Mouse (Mus musculus) kidney, embryonic 16.5 days (tissue): Measurements from ENCODE around the gene Gcn1l1. TPM values are rescaled to one million over a fixed set of nuclear protein-coding genes. Genes with fewer than 3 reads are reported as not detected.
"Not testable (repeated sequence)": the region's sequence is repeated elsewhere in the genome, so short reads cannot be mapped to it uniquely, and the experiment has no call there.

Source experiments
- ATAC-seq: fragments of 200-750 bp; cut with Nextera tagmentation; 2 replicates; pipeline ENCODE4 v1.8.0; 2017; ENCODE audit warnings: moderate TSS enrichment; ENCODE audit not compliant: low FRiP score, low TSS enrichment
- H3K27ac ChIP-seq: fragments of 300-500 bp; sonication (generic); 2 replicates; pipeline ENCODE4 v1.5.1; 2014; ENCODE audit warnings: low read length
- H3K27me3 ChIP-seq: fragments of 300-500 bp; sonication (generic); 2 replicates; pipeline ENCODE4 v1.6.1; 2014; ENCODE audit warnings: low read length, control low read depth, mixed read lengths; ENCODE audit not compliant: insufficient read depth
- H3K36me3 ChIP-seq: fragments of 300-500 bp; sonication (generic); 2 replicates; pipeline ENCODE4 v1.6.1; 2014; ENCODE audit warnings: low read length, control low read depth, mixed read lengths; ENCODE audit not compliant: insufficient read depth
- H3K4me1 ChIP-seq: fragments of 300-500 bp; sonication (generic); 2 replicates; pipeline ENCODE4 v1.6.1; 2014; ENCODE audit warnings: low read length, control low read depth, mixed read lengths; ENCODE audit not compliant: insufficient read depth
- H3K4me2 ChIP-seq: fragments of 300-500 bp; sonication (generic); replicated peaks from 2 replicates; pipeline ENCODE4 v1.6.1; 2014; ENCODE audit warnings: low read depth, low read length
- H3K4me3 ChIP-seq: fragments of 300-500 bp; sonication (generic); 2 replicates; pipeline ENCODE4 v1.5.1; 2014; ENCODE audit warnings: mild to moderate bottlenecking, low read length
- H3K9ac ChIP-seq: fragments of 300-500 bp; sonication (generic); replicated peaks from 2 replicates; pipeline ENCODE4 v1.6.1; 2014; ENCODE audit warnings: low read length
- H3K9me3 ChIP-seq: fragments of 300-500 bp; sonication (generic); 2 replicates; pipeline ENCODE4 v1.6.1; 2016; ENCODE audit warnings: low read length, control low read depth
- WGBS: fragments of 180-500 bp; shearing (Covaris S2); extraction: QIAGEN DNeasy Blood & Tissue Kit; methylation state at CpG from one replicate; pipeline ENCODE4 v1.1.7; 2014; 5-methylcytosine and 5-hydroxymethylcytosine counted together
- polyA plus RNA-seq: library from polyadenylated mRNA; unstranded; fragments of >200 nt; fragmentation: Nextera tagmentation; extraction: Ambion mirVana; gene quantifications from 2 replicates; pipeline ENCODE4 v1.2.1, GENCODE M21; 2015

Gene Gcn1l1
- polyA plus RNA-seq: 44.3 and 48.8 TPM in 2 replicates

- peaks cover 79% of the 10 kb centered on the region for H3K4me1 ChIP-seq
- 2% methylated on average over 50 of the region's 55 CpGs for WGBS
- no peaks in the 10 kb centered on the region for H3K27me3 ChIP-seq
Measured at GRCm38 (mm10) chr5:115564737-115565393, at the start of gene Gcn1l1. Gcn1l1 (plus strand) TSS chr5:115565254.

GRCm38 (mm10) chr5:115516081-115516907, 48.8 kb upstream of the Gcn1l1 start:
- Histone ChIP-seq H3K4me2 (peak overlapping the region; percentile 40), H3K9me3 (no peaks in the 10 kb centered on the region), H3K4me1 (peaks cover 50% of the 10 kb centered on the region), H3K27ac (peak overlapping the region; percentile 86), H3K27me3 (no peaks in the 10 kb centered on the region), H3K4me3 (no peak overlapping the region), H3K36me3 (no peaks in the 10 kb centered on the region; the same call in 1 of the 2 replicates), H3K9ac (no peak overlapping the region)
- no peak; the same call in 1 of the 2 replicates for ATAC-seq
- 70% methylated on average over 32 of the region's 32 CpGs for WGBS

More at GRCm38 (mm10) chr5:115564737-115565393, at the start of gene Gcn1l1:
- Histone ChIP-seq H3K9ac (peak within 1 kb of the TSS; percentile 95), H3K36me3 (peaks cover 36% of the 10 kb centered on the region), H3K4me3 (peak within 1 kb of the TSS; percentile 88), H3K27ac (peak within 1 kb of the TSS; percentile 76), H3K9me3 (no peaks in the 10 kb centered on the region), H3K4me2 (peak within 1 kb of the TSS; percentile 93)
- ATAC-seq: peak; percentile 79

GRCm38 (mm10) chr5:115516908-115517307, 48.1 kb upstream of the Gcn1l1 start:
- Histone ChIP-seq H3K36me3 (no peaks in the 10 kb centered on the region; the same call in 1 of the 2 replicates), H3K27me3 (no peaks in the 10 kb centered on the region), H3K27ac (peak overlapping the region; percentile 86), H3K9ac (no peak overlapping the region), H3K4me1 (peaks cover 56% of the 10 kb centered on the region), H3K4me3 (no peak overlapping the region), H3K4me2 (no peak overlapping the region), H3K9me3 (no peaks in the 10 kb centered on the region)
- WGBS: 85% methylated on average over 7 of the region's 7 CpGs
- no peak for ATAC-seq

- peak overlapping the region; percentile 9; the same call in 1 of the 2 replicates for H3K27ac ChIP-seq
- H3K4me1 ChIP-seq: peaks cover 62% of the 10 kb centered on the region
Measured at GRCm38 (mm10) chr5:115517501-115517900, 47.6 kb upstream of the Gcn1l1 start.

GRCm38 (mm10) chr5:115518214-115518613, 46.8 kb upstream of the Gcn1l1 start:
- ATAC-seq, H3K9me3 ChIP-seq, H3K27me3 ChIP-seq, H3K4me3 ChIP-seq, H3K27ac ChIP-seq, H3K9ac ChIP-seq, H3K4me2 ChIP-seq, H3K36me3 ChIP-seq: not testable (repeated sequence)
- WGBS: 97% methylated on average over 6 of the region's 8 CpGs
- peaks cover 69% of the 10 kb centered on the region for H3K4me1 ChIP-seq

More at GRCm38 (mm10) chr5:115517501-115517900, 47.6 kb upstream of the Gcn1l1 start:
- no peaks in the 10 kb centered on the region; the same call in 1 of the 2 replicates for H3K36me3 ChIP-seq
- H3K4me2 ChIP-seq: no peak overlapping the region
- 83% methylated on average over 9 of the region's 9 CpGs for WGBS
- no peak for ATAC-seq
- no peak overlapping the region for H3K9ac ChIP-seq
- no peaks in the 10 kb centered on the region for H3K27me3 ChIP-seq
- no peaks in the 10 kb centered on the region for H3K9me3 ChIP-seq
- H3K4me3 ChIP-seq: no peak overlapping the region

GRCm38 (mm10) chr5:115520325-115520869, 44.7 kb upstream of the Gcn1l1 start:
- H3K4me1 ChIP-seq: peaks cover 74% of the 10 kb centered on the region
- H3K9ac ChIP-seq: peak overlapping the region; percentile 48
- H3K27me3 ChIP-seq: no peaks in the 10 kb centered on the region
- H3K4me2 ChIP-seq: peak overlapping the region; percentile 28
- H3K36me3 ChIP-seq: no peaks in the 10 kb centered on the region; the same call in 1 of the 2 replicates
- no peak for ATAC-seq
- no peaks in the 10 kb centered on the region for H3K9me3 ChIP-seq
- 55% methylated on average over 21 of the region's 21 CpGs for WGBS
- H3K4me3 ChIP-seq: no peak overlapping the region
- peak overlapping the region; percentile 74 for H3K27ac ChIP-seq

GRCm38 (mm10) chr5:115521553-115522461, 43.2 kb upstream of the Gcn1l1 start:
- Histone ChIP-seq H3K9ac (no peak overlapping the region), H3K27ac (peak overlapping the region; percentile 66), H3K27me3 (no peaks in the 10 kb centered on the region), H3K36me3 (no peaks in the 10 kb centered on the region), H3K9me3 (no peaks in the 10 kb centered on the region), H3K4me1 (peaks cover 73% of the 10 kb centered on the region), H3K4me2 (peak overlapping the region; percentile 23; the same call in 1 of the 2 replicates), H3K4me3 (no peak overlapping the region)
- 41% methylated on average over 20 of the region's 21 CpGs for WGBS
- ATAC-seq: peak; percentile 64

GRCm38 (mm10) chr5:115522531-115522930, 42.5 kb upstream of the Gcn1l1 start:
- Histone ChIP-seq H3K4me2 (no peak overlapping the region), H3K4me1 (peaks cover 72% of the 10 kb centered on the region), H3K27me3 (no peaks in the 10 kb centered on the region), H3K9me3 (no peaks in the 10 kb centered on the region), H3K27ac (peak overlapping the region; percentile 66), H3K4me3 (no peak overlapping the region), H3K36me3 (no peaks in the 10 kb centered on the region), H3K9ac (no peak overlapping the region)
- WGBS: 80% methylated on average over 4 of the region's 4 CpGs
- no peak for ATAC-seq

- Histone ChIP-seq H3K27ac (peak overlapping the region; percentile 66), H3K27me3 (no peaks in the 10 kb centered on the region), H3K4me2 (no peak overlapping the region), H3K36me3 (no peaks in the 10 kb centered on the region), H3K4me1 (peaks cover 71% of the 10 kb centered on the region), H3K9ac (0 out of 2 replicates have a peak overlapping the region, but pooled peaks have one; percentile 33), H3K4me3 (no peak overlapping the region), H3K9me3 (no peaks in the 10 kb centered on the region)
- WGBS: 59% methylated on average over 15 of the region's 15 CpGs
- ATAC-seq: no peak
Measured at GRCm38 (mm10) chr5:115522981-115523499, 42.0 kb upstream of the Gcn1l1 start.
